Mouse (Mus musculus): ENCODE data around the gene Wsb1.

GRCm38 (mm10) chr11:79200502-79200901, 54.0 kb downstream of the Wsb1 start:
- TF ChIP-seq CTCF (conservative IDR thresholded peaks at IDR 0.05; ENCODE audit: low read length) (no peak), POU5F1 (IDR thresholded peaks at IDR 0.05; ENCODE audit: borderline replicate concordance, low read length) (no peak)
